Mouse (Mus musculus): ENCODE data around the gene Bach1. TPM values are rescaled to one million over a fixed set of nuclear protein-coding genes. Genes with fewer than 3 reads are reported as not detected.

Bach1 gene
- polyA plus RNA-seq, 1 experiment from 2014 or later = 19.9 TPM

DNA sequence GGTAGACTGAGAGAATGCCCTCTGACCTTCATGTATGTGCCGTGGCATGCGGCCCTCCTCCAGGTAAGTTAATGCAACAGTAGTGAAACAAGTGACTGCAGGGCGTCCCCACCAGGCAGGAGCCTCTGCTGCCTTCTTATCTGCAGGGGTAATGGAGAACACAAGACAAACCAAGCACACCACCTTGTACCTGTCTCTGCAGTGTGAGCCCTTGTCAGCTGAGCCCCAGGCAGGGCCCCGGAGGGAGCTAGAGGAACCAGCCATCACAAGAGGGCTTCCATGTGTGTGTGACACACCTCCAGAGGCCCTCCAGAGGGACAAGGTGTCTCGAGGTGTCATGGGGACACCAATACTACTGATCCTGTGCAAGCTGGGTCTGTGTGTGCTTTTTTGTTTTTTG, 26.5 kb downstream of the Bach1 start:
- H3K4me1 ChIP-seq (replicated peaks; ENCODE audit: control insufficient read depth, insufficient read depth, low read length) = no peaks in the 10 kb centered on the region
- ATAC-seq (ENCODE audit: low FRiP score) = no peak
- H3K4me2 ChIP-seq (replicated peaks) = no peak overlapping the region
- no peak overlapping the region for H3K9ac ChIP-seq
- H3K36me3 ChIP-seq (replicated peaks; ENCODE audit: control insufficient read depth, insufficient read depth) = peaks cover 65% of the 10 kb centered on the region
- H3K27ac ChIP-seq = no peak overlapping the region
- H3K27me3 ChIP-seq (ENCODE audit: control insufficient read depth, insufficient read depth, low read length) = no peaks in the 10 kb centered on the region
- 94% methylated on average over 5 of the region's 5 CpGs for WGBS
- H3K4me3 ChIP-seq (replicated peaks; ENCODE audit: low read length) = no peak overlapping the region
- no peaks in the 10 kb centered on the region for H3K9me3 ChIP-seq (ENCODE audit: control insufficient read depth, low read length)
- no peak for DNase-seq (ENCODE audit: low spot score)

DNA sequence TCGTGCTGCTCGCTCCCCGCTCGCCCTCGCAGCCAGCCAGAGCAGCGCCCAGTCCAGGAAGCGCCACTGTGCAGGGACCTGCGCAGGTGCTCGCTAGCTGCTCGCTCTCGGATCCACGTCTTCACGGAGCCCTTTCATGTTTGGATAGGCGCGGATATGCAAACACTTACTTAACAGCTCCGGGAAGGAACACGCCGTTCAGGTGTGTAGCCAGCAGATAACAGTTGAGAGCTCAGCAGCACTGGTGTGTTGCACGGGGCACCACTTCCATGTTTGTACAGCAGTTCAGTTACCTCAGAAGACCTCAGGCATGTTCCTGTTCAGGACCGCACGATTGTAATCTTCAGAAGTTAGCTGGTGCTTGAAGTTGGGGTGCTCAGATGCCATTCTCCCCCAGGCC, 27.2 kb downstream of the Bach1 start:
- 95% methylated on average over 21 of the region's 21 CpGs for WGBS
- peaks cover 69% of the 10 kb centered on the region for H3K36me3 ChIP-seq (replicated peaks; ENCODE audit: control insufficient read depth, insufficient read depth)

DNA sequence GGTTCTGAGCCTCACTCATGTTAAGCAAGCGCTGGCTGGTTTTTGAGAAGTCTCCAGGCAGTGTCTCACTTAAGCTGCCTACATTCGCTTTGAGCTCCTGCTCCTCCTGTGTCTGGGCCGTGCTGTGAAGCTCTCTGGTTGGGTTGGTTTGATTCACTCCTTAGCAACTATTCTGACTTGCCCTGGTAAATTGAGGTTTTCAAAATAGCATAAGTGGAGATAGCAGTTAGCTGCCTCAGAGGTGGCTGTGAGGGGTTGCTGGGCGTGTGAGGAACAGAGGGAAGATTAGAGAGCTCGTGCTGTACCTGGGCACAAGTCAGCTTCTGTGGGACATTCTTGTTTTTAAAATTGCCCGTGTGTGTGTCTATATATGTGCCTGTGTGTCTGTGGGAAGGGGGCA, 27.6 kb downstream of the Bach1 start:
- peaks cover 69% of the 10 kb centered on the region for H3K36me3 ChIP-seq (replicated peaks; ENCODE audit: control insufficient read depth, insufficient read depth)
- H3K4me3 ChIP-seq (replicated peaks; ENCODE audit: low read length) = no peak overlapping the region
- ATAC-seq (ENCODE audit: low FRiP score) = no peak
- H3K4me2 ChIP-seq (replicated peaks) = no peak overlapping the region
- WGBS = 94% methylated on average over 6 of the region's 6 CpGs
- no peak for DNase-seq (ENCODE audit: low spot score)
- no peak overlapping the region for H3K27ac ChIP-seq
- H3K27me3 ChIP-seq (ENCODE audit: control insufficient read depth, insufficient read depth, low read length) = no peaks in the 10 kb centered on the region
- no peaks in the 10 kb centered on the region for H3K4me1 ChIP-seq (replicated peaks; ENCODE audit: control insufficient read depth, insufficient read depth, low read length)
- H3K9ac ChIP-seq = no peak overlapping the region
- no peaks in the 10 kb centered on the region for H3K9me3 ChIP-seq (ENCODE audit: control insufficient read depth, low read length)

More for the DNA sequence above, 27.2 kb downstream of the Bach1 start:
- no peaks in the 10 kb centered on the region for H3K27me3 ChIP-seq (ENCODE audit: control insufficient read depth, insufficient read depth, low read length)
- no peak overlapping the region for H3K4me3 ChIP-seq (replicated peaks; ENCODE audit: low read length)
- DNase-seq (ENCODE audit: low spot score) = no peak
- no peak overlapping the region for H3K9ac ChIP-seq
- no peak overlapping the region for H3K27ac ChIP-seq
- H3K4me2 ChIP-seq (replicated peaks) = no peak overlapping the region
- no peaks in the 10 kb centered on the region for H3K9me3 ChIP-seq (ENCODE audit: control insufficient read depth, low read length)
- H3K4me1 ChIP-seq (replicated peaks; ENCODE audit: control insufficient read depth, insufficient read depth, low read length) = no peaks in the 10 kb centered on the region
- no peak for ATAC-seq (ENCODE audit: low FRiP score)

DNA sequence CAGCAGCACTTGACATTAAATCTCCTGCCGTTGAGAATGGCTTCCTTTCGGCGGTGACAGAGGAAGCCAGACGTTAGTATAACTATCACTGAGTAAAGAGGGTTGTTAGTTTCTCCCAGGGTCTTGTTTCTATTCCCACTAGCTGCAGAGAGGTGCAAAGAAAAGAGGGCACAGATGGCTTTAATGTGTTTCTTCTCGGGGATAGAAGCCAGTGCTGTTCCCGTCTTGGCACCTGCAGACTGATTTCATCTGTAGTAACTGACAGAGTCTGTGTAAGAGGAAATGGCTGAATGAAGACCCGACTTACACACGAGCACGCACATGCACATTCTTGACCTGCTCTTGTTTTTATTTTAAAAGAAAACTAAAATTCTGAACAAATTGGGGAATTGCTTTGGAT, 28.5 kb downstream of the Bach1 start:
- H3K36me3 ChIP-seq (replicated peaks; ENCODE audit: control insufficient read depth, insufficient read depth) = peaks cover 66% of the 10 kb centered on the region
- H3K4me2 ChIP-seq (replicated peaks) = no peak overlapping the region
- no peak overlapping the region for H3K27ac ChIP-seq
- DNase-seq (ENCODE audit: low spot score) = no peak
- no peaks in the 10 kb centered on the region for H3K9me3 ChIP-seq (ENCODE audit: control insufficient read depth, low read length)
- H3K4me3 ChIP-seq (replicated peaks; ENCODE audit: low read length) = no peak overlapping the region
- no peaks in the 10 kb centered on the region for H3K27me3 ChIP-seq (ENCODE audit: control insufficient read depth, insufficient read depth, low read length)
- ATAC-seq (ENCODE audit: low FRiP score) = no peak
- no peak overlapping the region for H3K9ac ChIP-seq
- 75% methylated on average over 9 of the region's 9 CpGs for WGBS
- H3K4me1 ChIP-seq (replicated peaks; ENCODE audit: control insufficient read depth, insufficient read depth, low read length) = no peaks in the 10 kb centered on the region

DNA sequence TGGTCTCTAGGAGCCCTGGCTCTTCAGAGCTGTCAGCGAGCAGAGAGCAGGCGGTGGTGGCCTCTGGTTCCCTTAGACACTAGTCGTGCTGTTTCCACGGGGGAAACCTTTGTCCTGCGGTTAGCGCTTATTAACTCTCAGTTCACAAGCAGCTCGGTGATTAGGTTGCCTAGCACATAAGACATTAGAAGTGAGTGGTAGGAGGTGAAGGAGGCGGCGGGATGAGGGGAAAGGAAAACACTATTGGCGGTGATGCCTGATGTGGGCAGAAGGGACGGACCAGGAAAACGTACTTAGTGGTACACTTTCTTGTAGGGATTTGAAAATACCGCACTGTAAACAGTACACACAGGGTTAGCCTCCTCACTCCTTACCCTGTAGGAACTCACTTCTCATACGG, 29.2 kb downstream of the Bach1 start:
- Histone ChIP-seq H3K4me3 (replicated peaks; ENCODE audit: low read length) (no peak overlapping the region), H3K36me3 (replicated peaks; ENCODE audit: control insufficient read depth, insufficient read depth) (peaks cover 61% of the 10 kb centered on the region), H3K27ac (no peak overlapping the region), H3K4me2 (replicated peaks) (no peak overlapping the region), H3K4me1 (replicated peaks; ENCODE audit: control insufficient read depth, insufficient read depth, low read length) (no peaks in the 10 kb centered on the region), H3K9me3 (ENCODE audit: control insufficient read depth, low read length) (no peaks in the 10 kb centered on the region), H3K27me3 (ENCODE audit: control insufficient read depth, insufficient read depth, low read length) (no peaks in the 10 kb centered on the region), H3K9ac (no peak overlapping the region)
- no peak for ATAC-seq (ENCODE audit: low FRiP score)
- DNase-seq (ENCODE audit: low spot score) = no peak
- WGBS = 57% methylated on average over 14 of the region's 14 CpGs

DNA sequence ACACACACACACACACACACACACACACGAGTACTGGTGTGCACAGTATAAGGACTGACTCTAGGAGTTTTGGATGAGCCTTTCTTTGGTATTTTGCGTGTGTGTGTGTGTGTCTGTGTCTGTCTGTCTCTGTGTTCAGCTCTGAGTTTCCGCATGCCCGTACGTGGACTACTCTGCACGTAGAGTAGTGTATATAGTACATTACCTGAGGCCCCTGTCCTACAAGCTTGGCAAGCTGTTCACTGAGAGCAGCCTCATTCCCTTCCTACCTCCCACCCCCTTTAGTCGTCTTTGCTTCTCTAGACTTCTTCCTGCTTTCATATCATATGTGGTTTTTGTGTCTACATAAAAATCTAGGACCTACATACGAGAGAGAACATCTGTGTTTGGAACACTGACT, 30.0 kb downstream of the Bach1 start:
- Histone ChIP-seq H3K4me3 (replicated peaks; ENCODE audit: low read length) (no peak overlapping the region), H3K9ac (no peak overlapping the region), H3K36me3 (replicated peaks; ENCODE audit: control insufficient read depth, insufficient read depth) (peaks cover 53% of the 10 kb centered on the region), H3K27ac (no peak overlapping the region), H3K27me3 (ENCODE audit: control insufficient read depth, insufficient read depth, low read length) (no peaks in the 10 kb centered on the region), H3K4me2 (replicated peaks) (no peak overlapping the region), H3K9me3 (ENCODE audit: control insufficient read depth, low read length) (no peaks in the 10 kb centered on the region), H3K4me1 (replicated peaks; ENCODE audit: control insufficient read depth, insufficient read depth, low read length) (no peaks in the 10 kb centered on the region)
- ATAC-seq (ENCODE audit: low FRiP score) (no peak), DNase-seq (ENCODE audit: low spot score) (no peak)
- WGBS = 95% methylated on average over 8 of the region's 8 CpGs

DNA sequence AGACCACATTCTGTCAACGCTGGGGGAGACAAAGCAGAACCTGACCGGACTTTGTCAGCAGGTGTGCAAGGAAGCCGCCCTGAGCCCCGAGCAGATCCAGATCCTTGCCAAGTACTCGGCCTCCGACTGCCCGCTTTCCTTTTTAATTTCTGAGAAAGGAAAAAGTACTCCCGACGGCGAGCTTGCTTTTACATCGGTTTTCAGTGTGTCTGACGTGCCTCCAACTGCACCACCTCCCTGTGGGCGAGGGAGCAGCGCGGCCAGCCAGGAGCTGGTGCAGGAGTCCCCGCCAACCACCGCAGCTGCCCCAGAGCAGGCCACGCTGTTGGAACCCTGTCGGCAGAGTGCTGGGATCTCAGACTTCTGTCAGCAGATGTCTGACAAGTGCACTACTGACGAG, 30.7 kb downstream of the Bach1 start:
- H3K4me1 ChIP-seq (replicated peaks; ENCODE audit: control insufficient read depth, insufficient read depth, low read length) = no peaks in the 10 kb centered on the region
- no peak overlapping the region for H3K9ac ChIP-seq
- H3K27me3 ChIP-seq (ENCODE audit: control insufficient read depth, insufficient read depth, low read length) = no peaks in the 10 kb centered on the region
- H3K36me3 ChIP-seq (replicated peaks; ENCODE audit: control insufficient read depth, insufficient read depth) = peaks cover 53% of the 10 kb centered on the region
- DNase-seq (ENCODE audit: low spot score) = no peak
- WGBS = 86% methylated on average over 20 of the region's 20 CpGs
- H3K27ac ChIP-seq = no peak overlapping the region
- H3K4me3 ChIP-seq (replicated peaks; ENCODE audit: low read length) = no peak overlapping the region
- no peaks in the 10 kb centered on the region for H3K9me3 ChIP-seq (ENCODE audit: control insufficient read depth, low read length)
- no peak for ATAC-seq (ENCODE audit: low FRiP score)
- no peak overlapping the region for H3K4me2 ChIP-seq (replicated peaks)

DNA sequence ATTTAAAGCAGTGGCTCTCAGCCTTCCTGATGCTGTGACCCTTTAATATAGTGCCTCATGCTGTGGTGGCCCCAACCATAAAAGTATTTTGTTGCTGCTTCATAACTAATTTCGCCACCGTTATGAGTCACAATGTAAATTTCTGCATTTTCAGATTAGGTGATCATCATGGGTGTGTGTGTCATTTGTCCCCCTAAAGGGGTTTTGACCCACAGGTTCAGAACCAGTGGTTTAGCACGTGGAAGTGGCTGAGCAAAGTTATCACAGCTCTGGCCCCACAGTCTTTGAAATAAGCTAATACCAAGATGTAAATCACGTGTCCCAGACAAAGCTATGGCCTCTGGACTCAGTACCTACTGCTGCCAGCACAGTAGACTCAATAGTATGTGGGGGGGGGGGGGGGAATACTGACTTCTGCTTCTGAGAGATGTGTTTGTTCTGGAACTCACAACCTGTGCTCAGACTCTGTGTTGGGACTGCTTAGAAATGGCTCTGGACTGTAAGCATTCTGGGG, 36.2 kb downstream of the Bach1 start:
- H3K9ac ChIP-seq = no peak overlapping the region
- 91% methylated on average over 4 of the region's 4 CpGs for WGBS
- ATAC-seq (ENCODE audit: low FRiP score) (no peak), DNase-seq (ENCODE audit: low spot score) (no peak)
- H3K27me3 ChIP-seq (ENCODE audit: control insufficient read depth, insufficient read depth, low read length) = no peaks in the 10 kb centered on the region
- no peak overlapping the region for H3K4me3 ChIP-seq (replicated peaks; ENCODE audit: low read length)
- H3K9me3 ChIP-seq (ENCODE audit: control insufficient read depth, low read length) = no peaks in the 10 kb centered on the region
- no peak overlapping the region for H3K27ac ChIP-seq
- no peak overlapping the region for H3K4me2 ChIP-seq (replicated peaks)
- H3K4me1 ChIP-seq (replicated peaks; ENCODE audit: control insufficient read depth, insufficient read depth, low read length) = no peaks in the 10 kb centered on the region
- peaks cover 23% of the 10 kb centered on the region for H3K36me3 ChIP-seq (replicated peaks; ENCODE audit: control insufficient read depth, insufficient read depth)

DNA sequence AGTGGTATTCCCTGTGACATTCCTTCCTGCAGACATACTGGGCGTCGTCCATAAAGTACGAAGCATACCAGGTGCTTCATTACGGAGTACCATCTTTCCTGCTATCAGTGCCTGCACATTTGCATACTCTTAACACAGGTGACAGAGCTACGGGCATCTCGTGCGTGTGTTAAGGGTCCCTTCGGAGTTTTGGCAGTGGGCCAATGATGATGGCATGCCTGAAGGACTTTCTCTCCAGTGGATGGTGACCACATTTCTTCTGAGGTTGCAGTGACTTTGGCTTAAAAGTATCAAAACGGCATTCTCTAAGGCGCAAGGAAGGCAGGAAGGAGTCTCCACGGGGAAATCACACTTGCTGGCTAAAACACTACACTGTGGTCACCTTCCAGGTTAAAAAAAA, 37.4 kb downstream of the Bach1 start:
- no peak for ATAC-seq (ENCODE audit: low FRiP score)

DNA sequence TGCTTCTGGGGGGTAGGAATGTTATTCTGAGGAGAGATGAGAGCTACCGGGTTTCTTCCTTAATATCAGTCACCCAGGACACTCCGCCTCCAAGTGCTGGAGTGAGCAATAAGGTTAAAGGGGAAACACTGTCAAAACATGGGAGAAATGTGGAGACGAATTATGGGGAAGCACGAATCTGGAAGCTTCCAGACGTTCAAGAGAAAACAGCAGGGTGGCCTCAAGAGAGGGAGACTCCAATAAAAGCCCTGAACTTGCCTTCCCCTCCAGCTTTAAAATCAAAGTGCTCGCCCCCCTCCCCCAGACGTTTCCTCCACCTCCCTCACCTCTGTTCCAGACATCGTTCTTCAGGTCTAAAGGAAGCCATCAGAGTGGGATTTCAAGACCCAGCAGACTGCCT, 38.6 kb downstream of the Bach1 start:
- DNase-seq (ENCODE audit: low spot score) (no peak), ATAC-seq (ENCODE audit: low FRiP score) (no peak)
- Histone ChIP-seq H3K4me1 (replicated peaks; ENCODE audit: control insufficient read depth, insufficient read depth, low read length) (no peaks in the 10 kb centered on the region), H3K9me3 (ENCODE audit: control insufficient read depth, low read length) (no peaks in the 10 kb centered on the region), H3K9ac (no peak overlapping the region), H3K36me3 (replicated peaks; ENCODE audit: control insufficient read depth, insufficient read depth) (peaks cover 9% of the 10 kb centered on the region; the same call in 1 of the 2 replicates), H3K27ac (no peak overlapping the region), H3K4me3 (replicated peaks; ENCODE audit: low read length) (no peak overlapping the region), H3K27me3 (ENCODE audit: control insufficient read depth, insufficient read depth, low read length) (no peaks in the 10 kb centered on the region), H3K4me2 (replicated peaks) (no peak overlapping the region)
- 69% methylated on average over 8 of the region's 8 CpGs for WGBS

More for the DNA sequence above, 37.4 kb downstream of the Bach1 start:
- Histone ChIP-seq H3K4me1 (replicated peaks; ENCODE audit: control insufficient read depth, insufficient read depth, low read length) (no peaks in the 10 kb centered on the region), H3K27me3 (ENCODE audit: control insufficient read depth, insufficient read depth, low read length) (no peaks in the 10 kb centered on the region), H3K27ac (no peak overlapping the region), H3K9ac (no peak overlapping the region), H3K4me3 (replicated peaks; ENCODE audit: low read length) (no peak overlapping the region), H3K36me3 (replicated peaks; ENCODE audit: control insufficient read depth, insufficient read depth) (peaks cover 11% of the 10 kb centered on the region), H3K9me3 (ENCODE audit: control insufficient read depth, low read length) (no peaks in the 10 kb centered on the region), H3K4me2 (replicated peaks) (no peak overlapping the region)
- WGBS = 83% methylated on average over 11 of the region's 11 CpGs
- no peak for DNase-seq (ENCODE audit: low spot score)
